Mouse (Mus musculus) kidney, embryonic 16.5 days (tissue): Measurements from ENCODE around the gene Gm30083. TPM values are rescaled to one million over a fixed set of nuclear protein-coding genes. Genes with fewer than 3 reads are reported as not detected.

Experiments used
- ATAC-seq: fragments of 200-750 bp; cut with Nextera tagmentation; 2 replicates; pipeline ENCODE4 v1.8.0; 2017; ENCODE audit warnings: moderate TSS enrichment; ENCODE audit not compliant: low FRiP score, low TSS enrichment
- H3K27ac ChIP-seq: fragments of 300-500 bp; sonication (generic); 2 replicates; pipeline ENCODE4 v1.5.1; 2014; ENCODE audit warnings: low read length
- H3K27me3 ChIP-seq: fragments of 300-500 bp; sonication (generic); 2 replicates; pipeline ENCODE4 v1.6.1; 2014; ENCODE audit warnings: low read length, control low read depth, mixed read lengths; ENCODE audit not compliant: insufficient read depth
- H3K36me3 ChIP-seq: fragments of 300-500 bp; sonication (generic); 2 replicates; pipeline ENCODE4 v1.6.1; 2014; ENCODE audit warnings: low read length, control low read depth, mixed read lengths; ENCODE audit not compliant: insufficient read depth
- H3K4me1 ChIP-seq: fragments of 300-500 bp; sonication (generic); 2 replicates; pipeline ENCODE4 v1.6.1; 2014; ENCODE audit warnings: low read length, control low read depth, mixed read lengths; ENCODE audit not compliant: insufficient read depth
- H3K4me2 ChIP-seq: fragments of 300-500 bp; sonication (generic); replicated peaks from 2 replicates; pipeline ENCODE4 v1.6.1; 2014; ENCODE audit warnings: low read depth, low read length
- H3K4me3 ChIP-seq: fragments of 300-500 bp; sonication (generic); 2 replicates; pipeline ENCODE4 v1.5.1; 2014; ENCODE audit warnings: mild to moderate bottlenecking, low read length
- H3K9ac ChIP-seq: fragments of 300-500 bp; sonication (generic); replicated peaks from 2 replicates; pipeline ENCODE4 v1.6.1; 2014; ENCODE audit warnings: low read length
- H3K9me3 ChIP-seq: fragments of 300-500 bp; sonication (generic); 2 replicates; pipeline ENCODE4 v1.6.1; 2016; ENCODE audit warnings: low read length, control low read depth
- WGBS: fragments of 180-500 bp; shearing (Covaris S2); extraction: QIAGEN DNeasy Blood & Tissue Kit; methylation state at CpG from one replicate; pipeline ENCODE4 v1.1.7; 2014; 5-methylcytosine and 5-hydroxymethylcytosine counted together
- polyA plus RNA-seq: library from polyadenylated mRNA; unstranded; fragments of >200 nt; fragmentation: Nextera tagmentation; extraction: Ambion mirVana; gene quantifications from 2 replicates; pipeline ENCODE4 v1.2.1, GENCODE M21; 2015

Gene Gm30083
- not detected in 2 replicates for polyA plus RNA-seq

DNA sequence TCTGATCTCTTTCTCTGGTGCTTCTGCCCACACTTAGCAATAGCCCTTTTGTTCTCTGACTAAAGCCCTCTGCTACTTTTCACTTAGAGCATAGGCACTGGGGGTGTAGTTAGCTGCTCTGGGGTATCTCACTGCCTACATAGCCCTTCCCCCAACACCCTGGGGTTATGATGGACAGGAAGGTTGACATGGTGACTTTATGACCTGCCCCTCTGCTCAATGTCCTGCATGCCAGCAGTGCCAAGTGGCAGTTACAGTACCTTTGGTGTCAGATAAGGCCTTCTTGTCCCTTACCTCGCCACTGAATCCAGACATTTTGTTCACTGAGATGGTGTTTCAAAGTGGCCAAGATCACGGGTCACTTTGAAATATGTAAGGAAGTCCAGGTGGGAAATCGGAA is at the start of gene Gm30083:
Gm30083 (minus strand) TSS at position 120 of the 400 bp plus-strand sequence.
- Histone ChIP-seq H3K4me3 (no peak within 1 kb of the TSS), H3K9me3 (no peaks in the 10 kb centered on the region), H3K27ac (no peak within 1 kb of the TSS), H3K4me1 (no peaks in the 10 kb centered on the region), H3K27me3 (no peaks in the 10 kb centered on the region), H3K36me3 (no peaks in the 10 kb centered on the region), H3K4me2 (no peak within 1 kb of the TSS), H3K9ac (no peak within 1 kb of the TSS)
- ATAC-seq = no peak
- 81% methylated on average over 3 of the region's 3 CpGs for WGBS

GRCm38 (mm10) chr14:34052516-34052915 is 37.5 kb upstream of the Gm30083 start, which contains the start of gene Antxrl:
Gene Antxrl (plus strand): TSS chr14:34052707.
- no peak for ATAC-seq

GRCm38 (mm10) chr14:34050101-34050779 is 35.3 kb upstream of the Gm30083 start:
- 63% methylated on average over 5 of the region's 5 CpGs for WGBS
- H3K4me1 ChIP-seq = no peaks in the 10 kb centered on the region
- H3K4me3 ChIP-seq = no peak overlapping the region
- no peaks in the 10 kb centered on the region for H3K9me3 ChIP-seq
- no peak overlapping the region for H3K27ac ChIP-seq
- H3K27me3 ChIP-seq = no peaks in the 10 kb centered on the region
- no peak for ATAC-seq
- H3K36me3 ChIP-seq = no peaks in the 10 kb centered on the region
- H3K4me2 ChIP-seq = no peak overlapping the region
- no peak overlapping the region for H3K9ac ChIP-seq

More at GRCm38 (mm10) chr14:34052516-34052915, 37.5 kb upstream of the Gm30083 start, which contains the start of gene Antxrl:
- 85% methylated on average over 6 of the region's 6 CpGs for WGBS
- Histone ChIP-seq H3K4me2 (no peak within 1 kb of the TSS), H3K4me1 (no peaks in the 10 kb centered on the region), H3K27me3 (no peaks in the 10 kb centered on the region), H3K9ac (no peak within 1 kb of the TSS), H3K4me3 (no peak within 1 kb of the TSS), H3K36me3 (no peaks in the 10 kb centered on the region), H3K27ac (no peak within 1 kb of the TSS), H3K9me3 (no peaks in the 10 kb centered on the region)

GRCm38 (mm10) chr14:34043341-34043740 is 28.4 kb upstream of the Gm30083 start:
- Histone ChIP-seq H3K4me1 (no peaks in the 10 kb centered on the region), H3K4me3 (no peak overlapping the region), H3K9me3 (no peaks in the 10 kb centered on the region), H3K4me2 (no peak overlapping the region), H3K27ac (no peak overlapping the region), H3K36me3 (no peaks in the 10 kb centered on the region), H3K27me3 (no peaks in the 10 kb centered on the region), H3K9ac (no peak overlapping the region)
- ATAC-seq = no peak
- 62% methylated on average over 3 of the region's 3 CpGs for WGBS

DNA sequence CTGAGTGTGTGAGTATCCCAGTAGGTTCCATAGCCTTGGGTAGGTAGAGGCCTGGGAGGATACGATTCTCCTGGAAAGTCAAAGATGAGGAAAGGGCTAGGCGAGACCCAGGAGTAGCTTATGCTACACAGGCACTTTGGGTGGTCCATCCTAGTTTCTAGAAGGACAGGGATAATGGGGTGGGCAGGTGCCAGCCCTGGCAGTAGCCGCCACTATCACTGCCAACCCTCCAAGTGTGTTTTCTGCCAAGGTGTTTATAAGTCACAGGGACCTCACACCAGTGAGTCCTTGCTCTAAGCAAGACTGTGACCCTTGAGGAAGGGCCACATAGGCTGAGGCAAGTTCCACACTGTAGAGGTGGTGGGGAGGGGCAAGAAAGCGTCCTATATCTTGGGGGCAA is 26.3 kb upstream of the Gm30083 start:
- no peak for ATAC-seq
- Histone ChIP-seq H3K9ac (no peak overlapping the region), H3K36me3 (no peaks in the 10 kb centered on the region), H3K4me3 (no peak overlapping the region), H3K4me1 (no peaks in the 10 kb centered on the region), H3K27me3 (no peaks in the 10 kb centered on the region), H3K4me2 (no peak overlapping the region), H3K9me3 (no peaks in the 10 kb centered on the region), H3K27ac (no peak overlapping the region)
- WGBS = 87% methylated on average over 4 of the region's 4 CpGs

- H3K4me1 ChIP-seq = no peaks in the 10 kb centered on the region
- no peak overlapping the region for H3K4me3 ChIP-seq
- H3K27ac ChIP-seq = no peak overlapping the region
- no peaks in the 10 kb centered on the region for H3K36me3 ChIP-seq
- H3K27me3 ChIP-seq = no peaks in the 10 kb centered on the region
- 82% methylated on average over 8 of the region's 8 CpGs for WGBS
- no peaks in the 10 kb centered on the region for H3K9me3 ChIP-seq
- no peak overlapping the region for H3K4me2 ChIP-seq
- no peak for ATAC-seq
- H3K9ac ChIP-seq = no peak overlapping the region
Observed at GRCm38 (mm10) chr14:34033841-34034610, 19.0 kb upstream of the Gm30083 start.

DNA sequence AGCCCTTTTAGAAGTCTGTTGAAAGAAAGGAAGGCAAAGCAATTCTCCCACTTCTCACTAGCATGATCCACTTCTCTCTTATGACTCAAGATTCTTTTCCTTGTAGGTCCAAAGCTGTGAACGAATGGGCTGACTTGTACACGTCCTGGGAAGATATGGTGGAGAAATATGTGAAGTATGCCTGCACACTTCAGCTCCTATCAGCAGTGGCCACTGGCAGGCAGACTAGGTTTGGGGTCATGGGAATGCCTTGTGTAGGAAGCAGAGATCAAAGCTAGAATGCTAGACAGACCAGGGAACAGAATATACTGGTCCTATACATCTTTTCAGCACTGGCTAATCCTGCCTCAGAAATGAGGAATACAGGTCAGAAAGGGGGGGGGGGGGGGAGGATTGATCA is 11.7 kb upstream of the Gm30083 start:
- Histone ChIP-seq H3K36me3 (no peaks in the 10 kb centered on the region), H3K9me3 (0 out of 2 replicates have a peak, but pooled peaks cover 2% of the 10 kb centered on the region)
- 75% methylated on average over 2 of the region's 2 CpGs for WGBS

GRCm38 (mm10) chr14:34016938-34017337 is 2.0 kb upstream of the Gm30083 start:
- H3K9ac ChIP-seq = no peak overlapping the region
- H3K4me2 ChIP-seq = no peak overlapping the region
- ATAC-seq = no peak
- H3K27me3 ChIP-seq = no peaks in the 10 kb centered on the region
- no peaks in the 10 kb centered on the region for H3K4me1 ChIP-seq
- H3K36me3 ChIP-seq = no peaks in the 10 kb centered on the region
- 84% methylated on average over 2 of the region's 2 CpGs for WGBS
- no peak overlapping the region for H3K27ac ChIP-seq
- H3K4me3 ChIP-seq = no peak overlapping the region
- H3K9me3 ChIP-seq = no peaks in the 10 kb centered on the region

More for the DNA sequence above, 11.7 kb upstream of the Gm30083 start:
- H3K4me2 ChIP-seq = no peak overlapping the region
- no peak overlapping the region for H3K27ac ChIP-seq
- no peaks in the 10 kb centered on the region for H3K27me3 ChIP-seq
- no peak overlapping the region for H3K9ac ChIP-seq
- H3K4me3 ChIP-seq = no peak overlapping the region
- H3K4me1 ChIP-seq = no peaks in the 10 kb centered on the region
- ATAC-seq = no peak

- 95% methylated on average over 4 of the region's 4 CpGs for WGBS
Observed at GRCm38 (mm10) chr14:34016381-34016780, 1.4 kb upstream of the Gm30083 start, which contains the start of gene Gm5460. Gene Gm5460 (plus strand): TSS chr14:34016758.

DNA sequence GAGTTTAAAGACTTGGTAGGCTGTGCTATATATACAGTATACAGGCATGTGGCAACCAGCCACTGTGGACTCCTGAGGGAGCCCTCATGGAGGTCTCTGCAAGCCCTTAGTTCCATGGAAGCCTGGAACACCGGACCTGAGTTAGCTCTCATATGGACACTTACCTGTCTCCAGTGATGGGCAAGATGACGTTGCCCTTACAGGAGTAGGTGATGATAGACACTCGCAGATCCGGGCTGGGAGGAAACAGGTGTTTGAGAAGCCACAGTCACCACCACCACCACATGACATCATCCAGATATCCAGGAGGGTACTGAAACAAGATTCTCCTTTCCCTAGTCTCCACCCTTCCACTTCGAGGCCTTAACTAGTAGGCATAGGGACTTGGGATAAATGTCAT is 12.6 kb downstream of the Gm30083 start:
- H3K4me1 ChIP-seq = no peaks in the 10 kb centered on the region
- no peaks in the 10 kb centered on the region for H3K9me3 ChIP-seq
- no peak for ATAC-seq
- H3K36me3 ChIP-seq = no peaks in the 10 kb centered on the region
- no peaks in the 10 kb centered on the region for H3K27me3 ChIP-seq
- no peak overlapping the region for H3K4me3 ChIP-seq
- H3K9ac ChIP-seq = no peak overlapping the region
- H3K4me2 ChIP-seq = no peak overlapping the region
- WGBS = 91% methylated on average over 5 of the region's 5 CpGs
- no peak overlapping the region for H3K27ac ChIP-seq

More at GRCm38 (mm10) chr14:34016381-34016780, 1.4 kb upstream of the Gm30083 start, which contains the start of gene Gm5460:
- no peak within 1 kb of the TSS for H3K9ac ChIP-seq
- no peaks in the 10 kb centered on the region for H3K36me3 ChIP-seq
- no peak within 1 kb of the TSS for H3K4me3 ChIP-seq
- no peak for ATAC-seq
- no peaks in the 10 kb centered on the region for H3K4me1 ChIP-seq
- H3K4me2 ChIP-seq = no peak within 1 kb of the TSS
- H3K27ac ChIP-seq = no peak within 1 kb of the TSS
- no peaks in the 10 kb centered on the region for H3K27me3 ChIP-seq
- no peaks in the 10 kb centered on the region for H3K9me3 ChIP-seq
